Comparison of ENCODE assay signal across 10 mouse cellular contexts in genomic region chr1:186655096-186655495, GRCm38 (mm10). TPM values are rescaled to one million over a fixed set of nuclear protein-coding genes. Genes with fewer than 3 reads are reported as not detected.
DNase-seq lines count a peak whose midpoint lies in the region; ATAC-seq and TF ChIP-seq lines count a peak whose summit lies in the region.
"Had no signal": no experiment of that assay in that cellular context is flagged by ENCODE, and none has a peak within 500 bp of the region (broad histone marks: within the 10 kb centered on the region; RNA-seq: fewer than 3 reads in every experiment).

No protein-coding gene starts in this region.

- no peaks in the 10 kb centered on the region for H3K36me3 ChIP-seq in liver, adult 2 months (ENCODE audit: control insufficient read depth, insufficient read depth, low read length)
- no peaks in the 10 kb centered on the region for H3K36me3 ChIP-seq in neural tube, embryonic 15.5 days
- no peaks in the 10 kb centered on the region for H3K36me3 ChIP-seq in kidney, embryonic 15.5 days

- peak; percentile 72 for ATAC-seq in neural tube, embryonic 15.5 days (ENCODE audit: low FRiP score)
- ATAC-seq in kidney, embryonic 15.5 days (replicated peaks; ENCODE audit: low FRiP score), result no peak
- ATAC-seq: intestine, embryonic 16.5 days had no signal

- no peak overlapping the region for H3K4me2 ChIP-seq in neural tube, embryonic 15.5 days
- H3K4me2 ChIP-seq in kidney, embryonic 15.5 days, result no peak overlapping the region

- no peak overlapping the region for H3K27ac ChIP-seq in liver, adult 2 months (replicated peaks; ENCODE audit: insufficient read depth, low read depth, low read length)
- H3K27ac ChIP-seq in layer of hippocampus, adult 2 months, result peak overlapping the region; percentile 53; the same call in 1 of the 2 replicates
- H3K27ac ChIP-seq in neural tube, embryonic 15.5 days (replicated peaks), result peak overlapping the region; percentile 41; the same call in 1 of the 2 replicates
- H3K27ac ChIP-seq in kidney, embryonic 15.5 days, result no peak overlapping the region
- H3K27ac ChIP-seq: liver, embryonic 14.5 days had no signal

- TF ChIP-seq POLR2A in liver, adult 2 months (IDR thresholded peaks at IDR 0.05; ENCODE audit: extremely low read depth, insufficient read depth, low read length), result no peak

- WGBS in liver, adult 2 months, result 70% methylated on average over 4 of the region's 4 CpGs
- 56% methylated on average over 4 of the region's 4 CpGs for WGBS in neural tube, embryonic 15.5 days
- WGBS in kidney, embryonic 15.5 days, result 88% methylated on average over 4 of the region's 4 CpGs

- DNase-seq in liver, adult 2 months (ENCODE audit: extremely low read depth, low read depth, low spot score), result peak; percentile 38
- no peak for DNase-seq in liver
- peak; percentile 13 to 47 for DNase-seq in cerebellum, postnatal 25 days
- peak; percentile 29 to 44 for DNase-seq in layer of hippocampus, adult 2 months (ENCODE audit: low spot score in 2 of 2)
- DNase-seq in thymus, postnatal 4 days, result no peak
- DNase-seq in gastrocnemius, postnatal 25 days, result no peak

- no peak for TF ChIP-seq CTCF in liver, adult 2 months (IDR thresholded peaks at IDR 0.05; ENCODE audit: low read depth, low read length)
- TF ChIP-seq CTCF in layer of hippocampus, adult 2 months (conservative IDR thresholded peaks at IDR 0.05), result peak; percentile 52

- H3K9me3 ChIP-seq in neural tube, embryonic 15.5 days (replicated peaks), result no peaks in the 10 kb centered on the region
- H3K9me3 ChIP-seq in kidney, embryonic 15.5 days (replicated peaks), result no peaks in the 10 kb centered on the region

- H3K4me3 ChIP-seq in liver, adult 2 months (ENCODE audit: insufficient read depth, low read depth, low read length), result no peak overlapping the region
- no peak overlapping the region for H3K4me3 ChIP-seq in layer of hippocampus, adult 2 months
- H3K4me3 ChIP-seq in neural tube, embryonic 15.5 days (replicated peaks), result no peak overlapping the region
- H3K4me3 ChIP-seq in kidney, embryonic 15.5 days (replicated peaks), result no peak overlapping the region

- H3K9ac ChIP-seq in liver, adult 2 months (ENCODE audit: low read depth, low read length), result no peak overlapping the region
- no peak overlapping the region for H3K9ac ChIP-seq in neural tube, embryonic 15.5 days (replicated peaks)
- H3K9ac ChIP-seq in kidney, embryonic 15.5 days, result no peak overlapping the region
- H3K9ac ChIP-seq: liver, embryonic 14.5 days had no signal

- H3K79me2 ChIP-seq in liver, adult 2 months (ENCODE audit: control insufficient read depth, insufficient read depth, low read length), result no peaks in the 10 kb centered on the region

- H3K27me3 ChIP-seq in liver, adult 2 months (ENCODE audit: control insufficient read depth, insufficient read depth, low read length), result no peaks in the 10 kb centered on the region
- no peaks in the 10 kb centered on the region for H3K27me3 ChIP-seq in neural tube, embryonic 15.5 days (replicated peaks)
- H3K27me3 ChIP-seq in kidney, embryonic 15.5 days, result no peaks in the 10 kb centered on the region

- no peaks in the 10 kb centered on the region for H3K4me1 ChIP-seq in liver, adult 2 months (ENCODE audit: control insufficient read depth, insufficient read depth, low read length)
- H3K4me1 ChIP-seq in neural tube, embryonic 15.5 days, result peaks cover 6% of the 10 kb centered on the region; the same call in 1 of the 2 replicates
- H3K4me1 ChIP-seq in kidney, embryonic 15.5 days, result peaks cover 14% of the 10 kb centered on the region

RNA-seq across cellular contexts. Expression of gene Tgfb2, which starts 50.7 kb away (rescaled TPM):
- 0.27 and 0.28 TPM in 2 replicates for total RNA-seq in liver, adult 2 months (2014; rRNA removed)
- polyA plus RNA-seq in liver, adult 2 months (2012; rRNA removed), result 0.11 and 0.12 TPM in 2 replicates
- total RNA-seq in layer of hippocampus, adult 2 months (2021), result 10 to 100 TPM; 27.0 to 35.4 TPM
- 34.4 and 36.2 TPM in 2 replicates for polyA plus RNA-seq in neural tube, embryonic 15.5 days (2015; fragmentation: Nextera tagmentation; extraction: Ambion mirVana)
- total RNA-seq in gastrocnemius, postnatal 25 days (2021), result 10 to 100 TPM; 13.0 to 16.9 TPM
- polyA plus RNA-seq in kidney, embryonic 15.5 days (2015; fragmentation: Nextera tagmentation; extraction: Ambion mirVana), result 16.4 and 23.5 TPM in 2 replicates

Comparison
In these comparisons a context has a peak if more than half of its experiments do, and no peak if none do; other contexts are left out.
1. DNase-seq: peak in liver, adult 2 months (single experiment), cerebellum, postnatal 25 days (2 of 2) and layer of hippocampus, adult 2 months (2 of 2); none in liver (single experiment), thymus, postnatal 4 days (single experiment) and gastrocnemius, postnatal 25 days (single experiment).
2. H3K27ac ChIP-seq: peak in layer of hippocampus, adult 2 months (single experiment) and neural tube, embryonic 15.5 days (single experiment); none in liver, adult 2 months (single experiment) and kidney, embryonic 15.5 days (single experiment).
3. RNA of gene Tgfb2, which starts 50.7 kb away (total RNA-seq): 27.0 to 35.4 TPM in layer of hippocampus, adult 2 months and 13.0 to 16.9 TPM in gastrocnemius, postnatal 25 days; 0.27 to 0.28 TPM in liver, adult 2 months; every median in the first group is over 10 times any median in the second.